Mouse (Mus musculus): ENCODE data around the gene St7. TPM values are rescaled to one million over a fixed set of nuclear protein-coding genes. Genes with fewer than 3 reads are reported as not detected.

Gene St7
- total RNA-seq, 1 experiment from 2014 or later, result 19.8 TPM

DNA sequence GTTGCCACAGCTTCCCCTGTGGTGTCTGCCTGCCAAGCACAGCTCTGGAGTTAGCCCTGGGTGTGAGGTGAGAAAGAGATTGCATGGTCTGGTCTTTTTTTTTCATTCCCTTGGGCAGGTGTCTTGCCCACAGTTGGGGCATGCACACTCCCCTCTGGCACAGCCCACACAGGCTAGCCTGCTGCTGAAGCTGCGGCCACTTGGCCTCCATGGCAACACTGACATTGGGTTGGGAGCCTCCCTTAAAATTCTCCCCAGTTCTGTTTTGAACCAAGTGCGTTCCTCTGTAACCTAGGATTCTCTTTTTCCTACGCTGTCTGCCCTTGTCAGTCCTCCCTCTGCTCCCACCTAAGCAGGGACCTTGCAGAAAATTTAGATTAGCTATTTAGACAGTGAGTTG is 213.0 kb downstream of the St7 start:
- DNase-seq, result no peak

DNA sequence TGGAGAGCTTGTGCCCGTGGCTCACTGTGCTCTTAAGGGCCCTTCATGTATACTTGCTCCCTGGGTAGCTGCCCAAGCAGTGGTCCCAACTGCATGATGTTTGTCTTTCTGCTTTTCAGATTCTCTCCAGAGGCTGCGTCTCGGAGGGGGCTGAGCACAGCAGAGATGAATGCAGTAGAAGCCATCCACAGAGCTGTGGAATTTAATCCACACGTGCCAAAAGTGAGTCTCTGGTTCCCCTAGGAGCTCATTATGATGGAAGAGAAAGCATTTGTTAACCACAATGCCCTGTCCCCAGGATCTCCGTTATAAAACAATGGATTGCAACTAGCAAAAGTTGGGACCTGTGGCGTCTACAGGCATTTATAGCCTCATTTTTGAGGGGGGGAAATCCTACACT is 213.6 kb downstream of the St7 start:
- DNase-seq, result no peak

DNA sequence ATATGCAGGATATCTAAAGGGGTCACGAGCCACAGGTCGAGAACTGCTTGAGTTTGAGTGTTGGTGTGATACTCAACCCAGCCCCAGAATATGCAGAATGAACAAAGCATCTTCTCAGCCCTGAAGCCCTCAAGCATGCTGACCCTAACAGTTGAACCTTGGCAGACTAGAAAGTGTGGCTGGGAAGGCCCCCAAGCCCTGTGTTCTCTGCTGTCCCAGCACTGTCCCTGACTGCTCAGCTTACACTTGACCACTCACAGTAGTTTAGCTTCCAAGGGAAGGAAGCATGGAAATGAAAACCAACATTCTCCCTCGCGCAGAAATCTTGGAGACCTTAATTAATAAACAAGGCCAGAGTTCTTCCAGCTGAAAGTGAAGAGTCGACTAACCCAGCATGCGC is 219.6 kb downstream of the St7 start:
- no peak for DNase-seq

DNA sequence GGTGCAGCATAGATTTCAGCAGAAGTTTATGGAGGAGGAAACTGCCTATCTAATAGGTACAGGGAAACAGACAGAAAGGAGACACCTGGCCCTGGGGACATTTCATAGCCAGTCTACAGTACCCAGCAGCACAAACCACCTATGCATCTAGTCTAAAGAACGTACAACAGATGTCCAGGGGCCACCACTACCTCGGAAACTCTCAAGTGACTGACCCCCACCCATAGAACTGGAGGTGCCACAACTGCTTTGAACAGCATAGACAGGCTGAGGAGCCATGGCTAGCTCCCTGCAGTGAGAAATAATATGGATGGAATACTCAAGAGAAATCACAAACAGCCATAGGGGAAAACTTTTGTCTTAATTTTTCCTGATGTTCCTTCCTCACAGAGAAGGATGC is 220.1 kb downstream of the St7 start:
- no peak for DNase-seq

DNA sequence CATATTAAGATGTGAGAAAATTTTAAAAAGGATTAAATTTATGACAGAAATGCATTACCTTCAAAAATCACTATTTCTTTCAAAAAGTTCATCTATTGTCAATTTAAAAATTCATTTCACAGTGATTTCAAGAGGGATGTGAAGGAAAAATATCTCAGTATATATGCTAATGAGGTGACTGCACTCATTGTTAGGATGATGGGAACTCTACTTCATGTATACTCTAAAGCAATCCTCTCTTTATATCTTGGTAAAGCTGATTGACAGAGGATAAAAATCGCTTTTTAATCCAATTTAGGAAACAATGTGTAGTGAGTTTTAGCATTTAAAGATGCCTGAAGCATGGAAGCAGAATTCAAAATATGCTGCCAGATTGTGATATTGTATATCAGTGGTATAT is 220.6 kb downstream of the St7 start:
- no peak for DNase-seq

DNA sequence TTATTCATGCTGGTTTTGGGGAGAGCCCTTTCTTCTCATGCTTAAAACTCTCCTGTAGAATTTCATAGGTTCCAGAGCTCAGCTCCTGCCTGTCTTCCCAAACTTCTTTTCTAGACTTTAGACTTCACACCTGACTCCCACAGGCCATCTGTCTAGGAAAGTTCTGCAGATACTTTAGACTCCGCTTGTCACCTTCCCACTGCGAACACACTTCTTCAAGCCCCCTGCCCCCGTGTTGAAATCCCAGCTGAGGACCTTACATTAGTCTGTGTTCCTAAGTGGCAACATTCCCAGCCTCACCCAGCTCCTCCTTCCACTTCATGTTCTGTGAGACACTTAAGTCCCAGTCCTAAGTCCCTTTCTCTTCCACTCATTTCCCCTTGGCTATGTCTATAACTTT is 221.6 kb downstream of the St7 start:
- no peak for DNase-seq

DNA sequence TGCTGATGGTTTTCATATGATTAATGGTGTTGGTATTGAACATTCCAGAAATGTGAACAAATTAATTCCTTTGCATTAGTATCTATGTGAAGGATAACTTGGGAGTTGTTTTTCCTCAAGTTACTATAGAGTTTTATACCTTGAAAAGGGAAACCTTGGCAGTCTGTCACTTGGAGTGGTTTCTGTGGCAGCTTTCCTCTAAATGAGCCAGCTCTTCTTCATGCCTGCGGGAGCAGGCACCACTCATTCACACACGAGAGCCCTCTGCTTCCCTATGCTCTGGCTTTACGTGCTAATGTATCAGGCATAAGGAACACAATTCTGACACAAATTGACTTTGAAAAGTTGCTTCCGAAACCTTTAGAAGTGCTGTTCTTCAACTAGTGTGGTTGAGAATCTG is 224.5 kb downstream of the St7 start:
- DNase-seq, result no peak

DNA sequence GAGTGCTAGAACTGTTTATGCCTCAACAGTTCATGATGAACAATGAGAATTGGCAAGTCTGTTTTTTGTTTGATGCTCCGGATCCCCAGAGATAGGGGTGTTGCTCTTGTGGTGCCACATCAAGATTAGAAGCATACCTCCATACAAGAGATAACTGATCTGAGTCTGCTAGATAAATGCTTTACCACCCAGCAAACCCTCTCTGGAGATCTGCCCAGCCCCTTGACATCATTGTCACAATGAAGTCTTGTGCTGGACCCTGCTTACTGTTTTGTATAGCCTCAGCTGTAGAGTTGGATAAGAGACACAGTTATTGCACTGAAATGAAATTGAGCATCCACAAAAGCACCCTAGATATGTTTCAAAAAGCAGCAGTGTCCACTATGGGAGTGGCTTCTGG is 229.4 kb downstream of the St7 start:
- no peak for DNase-seq

DNA sequence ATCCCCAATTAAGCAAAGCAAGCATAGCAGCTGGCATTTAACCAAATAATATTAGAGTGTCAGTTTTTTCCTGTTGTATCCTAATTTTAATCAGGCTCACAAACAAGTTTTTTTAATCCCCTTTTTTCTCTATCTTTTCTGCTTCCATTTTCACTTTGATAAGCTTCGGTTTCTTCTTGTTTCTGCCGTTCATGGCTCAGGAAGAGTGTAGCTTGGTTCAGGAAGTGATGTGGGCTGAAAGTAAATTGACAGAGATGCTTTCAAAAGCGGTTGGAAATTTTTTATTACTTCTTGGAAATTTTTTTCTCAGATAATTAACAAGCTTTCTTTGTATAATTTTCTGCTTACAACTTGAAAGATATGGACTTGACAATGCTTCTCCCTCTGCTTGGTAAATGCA is 230.2 kb downstream of the St7 start:
- no peak for DNase-seq

DNA sequence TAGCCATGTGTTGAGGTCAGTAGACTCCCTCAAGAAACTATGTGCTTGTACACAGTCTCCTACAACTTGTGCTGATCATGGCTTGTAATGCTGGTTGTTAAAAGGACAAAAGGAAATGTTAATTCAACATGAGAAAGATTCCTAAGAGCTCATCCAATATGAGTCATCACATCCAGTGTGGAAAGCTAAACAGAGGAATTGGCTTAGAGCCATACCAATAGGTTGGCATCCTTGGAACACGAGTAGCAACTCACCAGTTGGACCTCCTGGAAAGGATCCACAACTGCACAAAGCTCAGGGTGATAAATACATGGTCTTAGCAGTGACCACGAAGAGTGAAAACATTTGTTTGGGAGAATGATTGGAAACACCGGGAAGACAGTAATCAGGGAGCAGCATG is 230.6 kb downstream of the St7 start:
- DNase-seq, result peak; percentile 21

DNA sequence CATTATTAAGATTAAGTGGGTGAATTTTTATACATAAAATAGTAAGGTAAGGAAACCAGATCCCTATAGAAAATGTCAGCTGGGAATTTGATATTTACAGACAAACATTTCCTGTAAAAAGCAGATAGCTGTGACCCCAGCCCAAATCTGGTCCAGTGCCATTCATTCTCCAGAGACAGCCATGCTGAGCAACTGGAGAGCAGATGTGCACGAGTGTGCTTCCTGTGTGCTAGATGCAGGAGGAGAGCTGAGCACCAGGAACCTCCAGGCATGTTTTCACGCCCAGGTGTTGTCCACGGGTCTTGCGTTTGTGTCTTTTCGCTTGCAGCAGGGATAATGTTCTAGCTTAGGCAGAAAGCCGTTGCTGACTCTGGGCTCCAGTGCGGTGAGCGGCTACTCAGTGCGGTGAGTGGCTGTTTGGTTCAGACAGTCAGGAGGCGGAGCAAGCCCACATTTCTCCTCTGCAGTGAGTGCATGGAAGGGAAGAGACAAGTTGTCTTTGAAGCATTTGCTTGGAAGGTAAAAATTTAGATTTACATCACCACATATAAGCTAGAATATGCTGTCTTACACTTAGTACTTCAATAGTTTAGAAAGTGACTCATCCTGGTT is 231.3 kb downstream of the St7 start:
- no peak for DNase-seq

DNA sequence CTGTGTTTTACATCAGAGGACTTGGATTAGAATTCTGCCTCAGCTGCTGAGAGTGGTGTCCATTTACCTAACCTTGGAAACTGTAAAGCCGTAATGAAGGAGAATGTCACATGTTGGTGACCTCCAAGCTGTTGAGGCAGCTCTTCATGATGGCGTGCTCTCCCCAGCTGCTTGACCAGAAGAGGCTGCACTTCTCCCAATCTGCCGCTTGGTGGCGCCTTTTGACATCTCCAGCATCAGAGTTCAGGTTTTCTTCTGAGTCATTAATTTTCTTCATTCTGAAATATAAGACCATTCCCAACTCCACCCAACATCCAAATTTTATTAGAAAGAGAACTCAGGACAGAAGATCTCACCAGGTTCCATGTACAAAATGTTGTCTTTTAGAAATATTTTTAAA is 232.5 kb downstream of the St7 start:
- DNase-seq, result peak; percentile 45

DNA sequence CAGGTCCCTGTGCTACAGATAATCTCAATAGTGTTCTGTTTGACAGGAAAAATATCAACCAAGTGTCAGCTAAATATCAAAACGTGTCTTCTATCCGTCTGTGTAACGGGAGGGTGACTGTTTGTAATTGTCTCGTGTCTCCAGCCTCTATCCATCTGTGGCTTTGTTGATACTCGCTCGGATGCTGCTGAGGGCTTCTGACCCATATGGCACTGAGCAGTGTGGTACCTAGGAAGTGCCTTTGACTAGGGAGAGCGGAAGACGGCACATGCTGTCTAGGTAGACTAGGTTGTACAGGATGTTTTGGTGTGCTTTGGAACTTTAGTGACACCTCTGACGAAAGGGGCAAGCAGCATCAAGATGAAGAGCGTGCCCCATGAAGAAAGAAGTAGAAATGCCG is 235.0 kb downstream of the St7 start:
- DNase-seq, result no peak

DNA sequence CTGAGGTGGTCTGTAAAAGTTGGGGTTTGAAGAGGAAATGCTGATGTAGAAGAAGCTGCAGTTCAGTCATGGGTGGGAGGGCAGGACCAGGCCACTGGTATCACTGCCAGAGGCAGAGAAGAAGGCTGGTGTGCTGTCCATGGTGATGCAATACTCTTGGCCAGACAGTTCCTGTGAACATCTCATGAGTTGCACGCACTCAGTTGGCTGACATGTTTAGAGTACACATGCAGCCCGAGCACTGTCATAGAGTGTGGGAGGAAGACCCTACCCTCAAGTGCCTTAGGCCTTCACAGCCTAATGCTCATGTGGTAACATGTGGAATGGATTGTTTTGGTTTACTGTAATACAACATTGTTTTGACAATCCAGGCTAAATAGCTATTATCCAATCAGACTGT is 238.5 kb downstream of the St7 start:
- DNase-seq, result no peak

DNA sequence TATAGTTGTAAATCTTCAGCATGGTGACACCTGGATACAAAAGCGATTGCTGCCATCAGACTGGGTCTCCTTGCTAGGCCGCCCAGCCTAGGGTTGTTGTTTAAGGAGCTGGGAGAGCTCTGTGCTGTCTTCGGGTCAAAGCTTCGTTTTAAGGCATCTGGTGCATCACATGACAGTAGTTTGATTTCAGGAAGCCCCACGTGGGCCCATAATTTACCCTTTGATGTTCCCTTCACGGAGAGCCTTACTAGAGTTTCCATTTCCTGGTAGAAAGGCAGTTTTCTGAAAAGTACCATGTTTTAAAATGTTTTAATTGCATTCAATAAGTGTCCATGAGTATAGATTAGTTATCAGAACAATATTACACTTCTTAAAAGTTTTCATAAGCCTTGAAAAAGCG is 239.1 kb downstream of the St7 start:
- no peak for DNase-seq

DNA sequence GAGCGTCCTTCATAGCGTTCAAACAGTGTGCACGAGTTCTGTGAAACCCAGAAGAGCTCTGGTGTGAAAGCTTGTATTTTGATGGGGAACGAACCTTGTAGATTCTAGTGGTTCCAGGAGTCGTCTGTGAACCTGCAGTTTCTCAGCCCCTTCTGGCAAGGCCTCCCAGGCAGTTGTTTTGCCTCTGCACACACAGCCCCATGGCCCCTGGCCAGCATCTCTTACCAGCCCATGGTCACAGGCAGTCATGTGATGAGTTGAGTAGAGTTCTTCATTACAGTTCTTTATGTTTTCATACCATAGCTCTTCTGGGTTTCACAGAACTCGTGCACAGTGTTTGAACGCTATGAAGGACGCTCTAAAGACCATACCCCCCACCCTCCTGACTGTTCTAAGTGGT is 240.1 kb downstream of the St7 start:
- DNase-seq, result no peak

DNA sequence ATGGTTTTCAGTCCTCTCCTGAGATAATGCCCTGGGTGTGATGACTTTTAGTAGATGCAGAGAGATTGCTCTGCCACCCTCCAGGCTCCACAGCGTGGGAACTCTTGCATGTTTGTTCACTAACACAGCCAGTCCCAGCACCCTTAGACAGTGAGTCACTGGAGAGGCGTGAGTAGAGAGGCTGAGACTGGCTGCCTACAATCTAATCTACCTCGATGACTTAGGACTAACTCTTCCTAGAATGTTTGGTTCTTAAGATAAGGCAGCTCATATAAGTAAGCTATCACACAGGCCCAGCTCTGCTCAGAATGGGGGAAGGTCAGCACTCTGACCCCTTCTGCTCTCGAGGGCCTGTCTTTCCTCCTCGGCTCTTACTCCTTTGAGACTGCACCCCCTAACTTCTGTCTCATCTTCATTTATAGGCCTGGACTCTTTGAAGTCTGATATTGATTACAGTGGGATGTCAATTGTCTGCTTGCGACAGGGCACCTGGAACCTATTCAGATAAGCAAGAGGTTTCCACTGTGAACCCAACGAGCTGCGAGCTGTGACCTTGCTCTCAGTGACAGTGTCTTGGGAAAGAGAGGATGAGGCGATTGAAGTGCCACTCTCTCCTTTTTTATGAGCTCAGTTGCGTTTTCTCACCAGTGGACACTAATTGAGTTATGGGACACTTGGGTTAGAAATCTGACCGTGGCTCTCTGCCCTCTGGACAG is 246.1 kb downstream of the St7 start:
- no peak for DNase-seq

DNA sequence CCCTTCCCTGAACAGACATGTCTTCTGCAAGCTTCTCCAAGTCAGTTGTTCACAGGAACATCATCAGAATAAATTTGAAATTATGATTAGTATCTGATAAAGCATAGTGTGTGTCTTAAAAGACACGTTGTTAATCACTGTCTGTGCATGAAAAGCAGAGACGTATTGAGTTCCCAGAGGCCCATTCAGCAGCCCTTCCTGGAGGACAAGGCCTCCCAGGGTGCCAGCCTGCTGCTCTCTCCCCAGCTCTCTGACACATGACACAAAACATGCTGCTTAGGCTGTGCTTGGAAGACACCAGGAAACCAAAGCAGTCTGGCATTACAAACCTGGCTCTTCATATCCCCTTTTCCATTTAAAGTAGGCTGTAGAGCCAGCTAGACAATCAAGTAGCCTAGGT is 249.2 kb downstream of the St7 start:
- DNase-seq, result no peak

DNA sequence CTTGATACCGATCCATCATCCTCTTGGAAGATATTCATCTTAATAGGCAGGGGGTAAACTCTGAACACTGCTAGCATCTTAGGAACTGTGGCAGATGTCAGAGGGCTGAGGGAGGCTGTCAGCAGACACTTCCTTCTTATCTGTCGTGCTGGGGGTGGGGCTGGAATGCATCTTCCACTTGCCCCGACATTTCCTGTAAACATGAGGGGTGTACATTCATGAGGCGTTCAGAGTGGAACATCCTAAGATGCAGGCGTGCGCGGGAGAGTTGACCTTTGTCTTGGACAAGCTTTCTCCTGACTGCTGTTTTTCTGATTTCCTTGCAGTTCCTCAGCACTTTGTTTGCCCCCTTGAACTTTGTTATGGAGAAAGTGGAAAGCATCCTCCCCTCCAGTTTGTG is 249.6 kb downstream of the St7 start:
- no peak for DNase-seq

DNA sequence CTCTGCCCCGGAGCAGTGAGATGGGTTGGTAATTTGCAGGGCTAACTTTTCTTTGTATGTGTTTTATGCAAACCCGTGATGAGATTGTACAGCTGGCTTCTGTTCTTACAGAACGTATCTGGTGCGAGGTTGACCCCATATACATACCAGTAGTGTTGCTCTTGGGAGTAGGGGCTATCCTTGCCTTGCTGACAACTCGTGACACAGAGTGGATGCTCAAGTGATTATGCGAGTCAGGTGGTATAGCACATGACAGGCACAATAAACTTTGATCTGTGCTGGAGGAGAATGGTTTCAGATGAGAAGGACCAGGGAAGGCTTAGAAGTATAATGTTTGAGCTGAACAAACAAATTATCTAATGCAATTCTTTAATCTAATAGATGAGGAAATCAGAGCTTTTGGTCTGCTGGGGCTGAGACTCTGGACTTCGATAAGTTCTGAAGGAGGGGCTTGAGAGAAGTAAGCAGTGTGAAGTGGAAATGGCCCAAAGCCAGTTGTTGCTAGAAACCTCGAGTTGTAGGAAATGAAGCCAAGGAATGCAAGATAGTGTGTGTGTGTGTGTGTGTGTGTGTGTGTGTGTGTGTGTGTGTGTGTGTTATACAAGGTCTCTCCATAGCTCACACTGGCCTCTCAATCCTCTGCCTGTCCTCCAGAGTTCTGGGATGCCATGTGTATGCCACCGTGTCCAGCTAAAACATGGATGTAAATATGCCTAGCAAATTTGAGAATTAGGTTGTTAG is 251.3 kb downstream of the St7 start:
- DNase-seq, result no peak

DNA sequence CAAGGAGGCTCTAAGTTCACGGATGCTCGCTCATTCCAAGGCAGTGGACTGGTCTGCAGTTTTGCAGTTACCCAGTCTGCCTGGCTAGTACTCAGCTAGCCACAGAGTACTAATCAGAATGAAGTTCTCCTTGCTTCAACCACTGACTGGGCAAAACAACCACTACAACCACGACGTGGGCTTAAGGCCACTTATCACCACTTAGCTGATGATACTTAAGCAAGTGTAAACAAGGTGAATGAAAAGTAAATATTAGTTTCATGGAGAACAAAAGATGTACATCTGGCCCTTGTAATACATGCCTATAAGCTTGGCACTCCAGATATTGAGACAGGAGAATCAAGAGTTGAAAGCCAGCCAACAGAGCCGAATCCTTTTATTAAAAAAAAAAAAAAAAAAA is 253.7 kb downstream of the St7 start:
- DNase-seq, result no peak

DNA sequence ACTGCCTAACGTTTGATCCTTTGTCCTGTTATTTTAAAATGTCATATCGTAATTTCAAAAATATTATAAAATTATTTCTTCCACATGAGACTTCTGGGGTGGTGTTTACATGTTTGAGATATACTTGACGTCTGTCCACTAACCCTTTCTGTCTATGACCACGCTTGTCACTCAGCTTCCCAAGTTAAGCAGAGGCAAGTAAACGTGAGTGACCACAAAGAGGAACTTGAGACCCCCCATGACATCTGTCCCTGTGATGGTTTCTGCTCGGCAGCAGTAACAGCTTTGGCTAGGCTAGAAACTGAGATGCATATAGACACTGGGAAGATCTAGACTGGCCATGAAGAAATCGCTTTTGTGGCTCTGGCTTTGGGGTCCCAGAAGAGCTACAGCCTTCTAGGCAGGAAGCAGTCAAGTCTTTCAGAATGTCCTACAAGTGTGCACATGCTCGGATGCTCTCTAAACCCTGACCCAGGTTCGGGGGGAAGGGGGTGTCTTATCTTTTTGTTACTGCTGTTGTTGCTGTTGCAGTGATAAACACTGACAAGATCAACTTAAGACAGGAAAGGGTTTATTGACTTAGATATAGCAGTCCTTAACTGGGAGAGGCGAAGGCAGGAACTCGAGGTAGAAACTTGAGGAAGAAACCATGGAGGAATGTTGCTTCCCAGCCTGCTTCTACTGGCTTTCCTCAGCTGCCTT is 254.5 kb downstream of the St7 start:
- DNase-seq, result no peak

DNA sequence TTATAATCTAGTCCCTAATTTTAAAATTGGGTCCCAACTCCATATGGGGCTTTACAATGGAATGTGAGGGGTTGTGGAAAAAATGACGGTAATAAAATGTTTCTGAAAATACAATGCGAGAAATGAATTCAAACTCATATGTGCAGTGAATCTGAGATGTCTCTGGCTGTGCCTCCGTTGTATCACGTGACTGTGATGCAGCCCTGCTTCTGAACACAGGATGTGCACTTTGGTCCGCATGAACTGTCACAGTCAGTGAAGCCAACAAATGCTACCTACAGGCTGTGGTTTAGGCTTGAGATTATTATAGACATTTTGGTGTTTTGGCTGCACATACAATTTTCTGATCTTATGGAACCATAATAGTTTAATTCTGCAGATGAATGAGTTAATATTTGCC is 256.4 kb downstream of the St7 start:
- DNase-seq, result no peak
